Mouse (Mus musculus) limb, embryonic 15.5 days (tissue): Measurements from ENCODE around the gene Usp13. TPM values are rescaled to one million over a fixed set of nuclear protein-coding genes. Genes with fewer than 3 reads are reported as not detected.

ENCODE experiments used
- ATAC-seq: fragments of 200-750 bp; cut with Nextera tagmentation; 2 replicates; pipeline ENCODE4 v1.8.0; 2017; ENCODE audit warnings: low read depth, moderate TSS enrichment; ENCODE audit not compliant: insufficient number of reproducible peaks, low FRiP score, low TSS enrichment
- H3K27ac ChIP-seq: fragments of 300-500 bp; sonication (generic); 2 replicates; pipeline ENCODE4 v1.5.1; 2015; ENCODE audit warnings: moderate library complexity, mild to moderate bottlenecking, inconsistent platforms
- H3K27me3 ChIP-seq: fragments of 300-500 bp; sonication (generic); 2 replicates; pipeline ENCODE4 v1.6.1; 2015; ENCODE audit warnings: inconsistent platforms
- H3K36me3 ChIP-seq: fragments of 300-500 bp; sonication (generic); 2 replicates; pipeline ENCODE4 v1.6.1; 2015; ENCODE audit warnings: inconsistent platforms
- H3K4me1 ChIP-seq: fragments of 300-500 bp; sonication (generic); 2 replicates; pipeline ENCODE4 v1.6.1; 2015; ENCODE audit warnings: inconsistent platforms
- H3K4me2 ChIP-seq: fragments of 300-500 bp; sonication (generic); 2 replicates; pipeline ENCODE4 v1.6.1; 2015; ENCODE audit warnings: mild to moderate bottlenecking, inconsistent platforms
- H3K4me3 ChIP-seq: fragments of 300-500 bp; sonication (generic); 2 replicates; pipeline ENCODE4 v1.5.1; 2015; ENCODE audit warnings: mild to moderate bottlenecking, inconsistent platforms
- H3K9ac ChIP-seq: fragments of 300-500 bp; sonication (generic); 2 replicates; pipeline ENCODE4 v1.6.1; 2015; ENCODE audit warnings: inconsistent platforms
- H3K9me3 ChIP-seq: fragments of 300-500 bp; sonication (generic); 2 replicates; pipeline ENCODE4 v1.6.1; 2016; ENCODE audit warnings: inconsistent platforms
- WGBS: fragments of 180-500 bp; shearing (Covaris S2); methylation state at CpG from one replicate; pipeline ENCODE4 v1.1.7; 2015; 5-methylcytosine and 5-hydroxymethylcytosine counted together
- polyA plus RNA-seq: library from polyadenylated mRNA; unstranded; fragments of >200 nt; fragmentation: Nextera tagmentation; extraction: Ambion mirVana; gene quantifications from 2 replicates; pipeline ENCODE4 v1.2.1, GENCODE M21; 2015

The Usp13 gene
- polyA plus RNA-seq: 4.7 and 9.0 TPM in 2 replicates

GRCm38 (mm10) chr3:32817357-32818326 is at the start of gene Usp13:
Usp13 (plus strand) TSS chr3:32817546.
- peak within 1 kb of the TSS; percentile 80 for H3K4me3 ChIP-seq
- peak; percentile 82 for ATAC-seq
- peak within 1 kb of the TSS; percentile 89 for H3K4me2 ChIP-seq
- WGBS: 0% methylated on average over 81 of the region's 84 CpGs
- peak within 1 kb of the TSS; percentile 91 for H3K27ac ChIP-seq
- H3K9me3 ChIP-seq: no peaks in the 10 kb centered on the region
- H3K4me1 ChIP-seq: peaks cover 5% of the 10 kb centered on the region
- H3K9ac ChIP-seq: peak within 1 kb of the TSS; percentile 73
- no peaks in the 10 kb centered on the region for H3K27me3 ChIP-seq
- H3K36me3 ChIP-seq: no peaks in the 10 kb centered on the region

- H3K9me3 ChIP-seq: no peaks in the 10 kb centered on the region
- no peak overlapping the region for H3K27ac ChIP-seq
- H3K9ac ChIP-seq: no peak overlapping the region
- ATAC-seq: no peak
- no peaks in the 10 kb centered on the region for H3K27me3 ChIP-seq
- no peak overlapping the region for H3K4me3 ChIP-seq
- no peaks in the 10 kb centered on the region for H3K4me1 ChIP-seq
- no peaks in the 10 kb centered on the region for H3K36me3 ChIP-seq
- no peak overlapping the region for H3K4me2 ChIP-seq
- WGBS: 72% methylated on average over 2 of the region's 2 CpGs
Measured at GRCm38 (mm10) chr3:32770781-32771180, 46.6 kb upstream of the Usp13 start.

- peaks cover 5% of the 10 kb centered on the region for H3K4me1 ChIP-seq
- H3K27me3 ChIP-seq: no peaks in the 10 kb centered on the region
- peak overlapping the region; percentile 80 for H3K4me3 ChIP-seq
- ATAC-seq: no peak
- peak overlapping the region; percentile 89 for H3K4me2 ChIP-seq
- H3K9ac ChIP-seq: peak overlapping the region; percentile 73
- 6% methylated on average over 9 of the region's 9 CpGs for WGBS
- no peaks in the 10 kb centered on the region for H3K9me3 ChIP-seq
- peak overlapping the region; percentile 91 for H3K27ac ChIP-seq
- H3K36me3 ChIP-seq: no peaks in the 10 kb centered on the region
Measured at GRCm38 (mm10) chr3:32817001-32817356, 367 bp upstream of the Usp13 start.

- 5% methylated on average over 12 of the region's 12 CpGs for WGBS
- no peak for ATAC-seq
- Histone ChIP-seq H3K9me3 (no peaks in the 10 kb centered on the region), H3K4me3 (peak overlapping the region; percentile 80), H3K36me3 (no peaks in the 10 kb centered on the region), H3K4me2 (peak overlapping the region; percentile 89), H3K9ac (no peak overlapping the region), H3K27me3 (no peaks in the 10 kb centered on the region), H3K27ac (no peak overlapping the region), H3K4me1 (peaks cover 5% of the 10 kb centered on the region)
Measured at GRCm38 (mm10) chr3:32818327-32818900, 1.1 kb downstream of the Usp13 start.

GRCm38 (mm10) chr3:32822620-32823019 is 5.3 kb downstream of the Usp13 start:
- H3K9ac ChIP-seq: no peak overlapping the region
- H3K27ac ChIP-seq: no peak overlapping the region
- H3K4me3 ChIP-seq: no peak overlapping the region
- no peak overlapping the region for H3K4me2 ChIP-seq
- H3K4me1 ChIP-seq: peaks cover 5% of the 10 kb centered on the region
- H3K27me3 ChIP-seq: no peaks in the 10 kb centered on the region
- H3K9me3 ChIP-seq: no peaks in the 10 kb centered on the region
- no peaks in the 10 kb centered on the region for H3K36me3 ChIP-seq
- no peak for ATAC-seq
- WGBS: 38% methylated on average over 3 of the region's 3 CpGs

- no peak overlapping the region for H3K4me2 ChIP-seq
- 71% methylated on average over 5 of the region's 5 CpGs for WGBS
- H3K27ac ChIP-seq: no peak overlapping the region
- no peaks in the 10 kb centered on the region for H3K9me3 ChIP-seq
- H3K27me3 ChIP-seq: no peaks in the 10 kb centered on the region
- H3K4me3 ChIP-seq: no peak overlapping the region
- ATAC-seq: no peak
- no peaks in the 10 kb centered on the region for H3K4me1 ChIP-seq
- H3K36me3 ChIP-seq: no peaks in the 10 kb centered on the region
- H3K9ac ChIP-seq: no peak overlapping the region
Measured at GRCm38 (mm10) chr3:32824923-32825322, 7.6 kb downstream of the Usp13 start.

GRCm38 (mm10) chr3:32825964-32826479 is 8.7 kb downstream of the Usp13 start:
- WGBS: 65% methylated on average over 3 of the region's 3 CpGs

GRCm38 (mm10) chr3:32826701-32827100 is 9.4 kb downstream of the Usp13 start:
- no peaks in the 10 kb centered on the region for H3K9me3 ChIP-seq
- no peak overlapping the region for H3K4me2 ChIP-seq
- H3K4me3 ChIP-seq: no peak overlapping the region
- no peak overlapping the region for H3K27ac ChIP-seq
- no peaks in the 10 kb centered on the region for H3K27me3 ChIP-seq
- H3K9ac ChIP-seq: no peak overlapping the region
- H3K4me1 ChIP-seq: no peaks in the 10 kb centered on the region
- ATAC-seq: no peak
- H3K36me3 ChIP-seq: no peaks in the 10 kb centered on the region
- 65% methylated on average over 6 of the region's 6 CpGs for WGBS

More at GRCm38 (mm10) chr3:32825964-32826479, 8.7 kb downstream of the Usp13 start:
- H3K4me2 ChIP-seq: no peak overlapping the region
- no peaks in the 10 kb centered on the region for H3K27me3 ChIP-seq
- no peak overlapping the region for H3K9ac ChIP-seq
- H3K4me1 ChIP-seq: no peaks in the 10 kb centered on the region
- H3K36me3 ChIP-seq: no peaks in the 10 kb centered on the region
- no peak overlapping the region for H3K27ac ChIP-seq
- no peak for ATAC-seq
- no peak overlapping the region for H3K4me3 ChIP-seq
- no peaks in the 10 kb centered on the region for H3K9me3 ChIP-seq

GRCm38 (mm10) chr3:32833871-32834270 is 16.5 kb downstream of the Usp13 start:
- WGBS: 83% methylated on average over 2 of the region's 2 CpGs

GRCm38 (mm10) chr3:32837847-32838246 is 20.5 kb downstream of the Usp13 start:
- ATAC-seq: no peak
- Histone ChIP-seq H3K4me2 (no peak overlapping the region), H3K4me1 (no peaks in the 10 kb centered on the region), H3K4me3 (no peak overlapping the region), H3K36me3 (0 out of 2 replicates have a peak, but pooled peaks cover 7% of the 10 kb centered on the region), H3K9me3 (no peaks in the 10 kb centered on the region), H3K27ac (no peak overlapping the region), H3K27me3 (no peaks in the 10 kb centered on the region), H3K9ac (no peak overlapping the region)
- 70% methylated on average over 7 of the region's 7 CpGs for WGBS

More at GRCm38 (mm10) chr3:32833871-32834270, 16.5 kb downstream of the Usp13 start:
- Histone ChIP-seq H3K9ac (no peak overlapping the region), H3K36me3 (0 out of 2 replicates have a peak, but pooled peaks cover under 1% of the 10 kb centered on the region), H3K4me2 (no peak overlapping the region), H3K9me3 (no peaks in the 10 kb centered on the region), H3K27ac (no peak overlapping the region), H3K4me3 (no peak overlapping the region), H3K27me3 (no peaks in the 10 kb centered on the region), H3K4me1 (no peaks in the 10 kb centered on the region)
- ATAC-seq: no peak

- Histone ChIP-seq H3K27me3 (no peaks in the 10 kb centered on the region), H3K4me2 (no peak overlapping the region), H3K4me1 (no peaks in the 10 kb centered on the region), H3K27ac (no peak overlapping the region), H3K9ac (no peak overlapping the region), H3K36me3 (no peaks in the 10 kb centered on the region), H3K4me3 (no peak overlapping the region), H3K9me3 (no peaks in the 10 kb centered on the region)
- no peak for ATAC-seq
- 69% methylated on average over 16 of the region's 16 CpGs for WGBS
Measured at GRCm38 (mm10) chr3:32856362-32857107, 39.2 kb downstream of the Usp13 start.
